Mouse (Mus musculus) hindbrain, embryonic 12.5 days (tissue): ENCODE measurements around the gene Vdac1. TPM values are rescaled to one million over a fixed set of nuclear protein-coding genes. Genes with fewer than 3 reads are reported as not detected.

ENCODE experiments used
- ATAC-seq: fragments of 200-750 bp; cut with Nextera tagmentation; 2 replicates; pipeline ENCODE4 v1.8.0; 2017; ENCODE audit warnings: moderate TSS enrichment; ENCODE audit not compliant: low FRiP score
- H3K27ac ChIP-seq: fragments of 300-500 bp; sonication (generic); 2 replicates; pipeline ENCODE4 v1.5.1; 2016; ENCODE audit warnings: mild to moderate bottlenecking
- H3K27me3 ChIP-seq: fragments of 300-500 bp; sonication (generic); 2 replicates; pipeline ENCODE4 v1.6.1; 2016; ENCODE audit warnings: mild to moderate bottlenecking
- H3K36me3 ChIP-seq: fragments of 300-500 bp; sonication (generic); 2 replicates; pipeline ENCODE4 v1.6.1; 2016; ENCODE audit warnings: mild to moderate bottlenecking
- H3K4me1 ChIP-seq: fragments of 300-500 bp; sonication (generic); 2 replicates; pipeline ENCODE4 v1.6.1; 2016
- H3K4me2 ChIP-seq: fragments of 300-500 bp; sonication (generic); replicated peaks from 2 replicates; pipeline ENCODE4 v1.6.1; 2016; ENCODE audit warnings: mild to moderate bottlenecking
- H3K4me3 ChIP-seq: fragments of 300-500 bp; sonication (generic); 2 replicates; pipeline ENCODE4 v1.5.1; 2016; ENCODE audit warnings: mild to moderate bottlenecking
- H3K9ac ChIP-seq: fragments of 300-500 bp; sonication (generic); 2 replicates; pipeline ENCODE4 v1.6.1; 2016; ENCODE audit warnings: mild to moderate bottlenecking, moderate library complexity
- H3K9me3 ChIP-seq: fragments of 300-500 bp; sonication (generic); replicated peaks from 2 replicates; pipeline ENCODE4 v1.6.1; 2016; ENCODE audit warnings: mild to moderate bottlenecking
- WGBS: fragments of 180-500 bp; shearing (Covaris S2); methylation state at CpG from one replicate; pipeline ENCODE4 v1.1.7; 2016; 5-methylcytosine and 5-hydroxymethylcytosine counted together
- polyA plus RNA-seq: library from polyadenylated mRNA; unstranded; fragments of >200 nt; fragmentation: Nextera tagmentation; extraction: Ambion mirVana; gene quantifications from 2 replicates; pipeline ENCODE4 v1.2.1, GENCODE M21; 2016

Gene Vdac1
- polyA plus RNA-seq, 1 experiment from 2014 or later: 233 TPM

- H3K9ac ChIP-seq: no peak overlapping the region
- H3K9me3 ChIP-seq: no peaks in the 10 kb centered on the region
- no peak overlapping the region for H3K27ac ChIP-seq
- H3K27me3 ChIP-seq: no peaks in the 10 kb centered on the region
- no peaks in the 10 kb centered on the region; the same call in 1 of the 2 replicates for H3K4me1 ChIP-seq
- no peak overlapping the region for H3K4me3 ChIP-seq
- H3K36me3 ChIP-seq: no peaks in the 10 kb centered on the region
- no peak overlapping the region for H3K4me2 ChIP-seq
- 77% methylated on average over 7 of the region's 7 CpGs for whole genome bisulfite sequencing
- ATAC-seq: no peak
These were observed 24.7 kb upstream of the Vdac1 start for GRCm38 (mm10) chr11:52335924-52336323.

- H3K9me3 ChIP-seq: no peaks in the 10 kb centered on the region
- no peak overlapping the region for H3K9ac ChIP-seq
- ATAC-seq: no peak
- no peak overlapping the region for H3K27ac ChIP-seq
- H3K27me3 ChIP-seq: no peaks in the 10 kb centered on the region
- H3K36me3 ChIP-seq: no peaks in the 10 kb centered on the region
- H3K4me3 ChIP-seq: no peak overlapping the region
- H3K4me1 ChIP-seq: no peaks in the 10 kb centered on the region; the same call in 1 of the 2 replicates
- 72% methylated on average over 10 of the region's 10 CpGs for WGBS
- H3K4me2 ChIP-seq: no peak overlapping the region
These were observed 22.9 kb upstream of the Vdac1 start for GRCm38 (mm10) chr11:52337651-52338295.

GRCm38 (mm10) chr11:52338351-52338750 lies 22.3 kb upstream of the Vdac1 start:
- H3K4me2 ChIP-seq: no peak overlapping the region
- H3K27ac ChIP-seq: no peak overlapping the region
- no peaks in the 10 kb centered on the region for H3K9me3 ChIP-seq
- no peaks in the 10 kb centered on the region for H3K27me3 ChIP-seq
- H3K36me3 ChIP-seq: no peaks in the 10 kb centered on the region
- 68% methylated on average over 3 of the region's 3 CpGs for WGBS
- H3K4me1 ChIP-seq: no peaks in the 10 kb centered on the region; the same call in 1 of the 2 replicates
- no peak overlapping the region for H3K9ac ChIP-seq
- no peak for ATAC-seq
- no peak overlapping the region for H3K4me3 ChIP-seq

GRCm38 (mm10) chr11:52339098-52339497 lies 21.6 kb upstream of the Vdac1 start:
- no peak overlapping the region for H3K9ac ChIP-seq
- H3K4me2 ChIP-seq: no peak overlapping the region
- no peaks in the 10 kb centered on the region; the same call in 1 of the 2 replicates for H3K4me1 ChIP-seq
- H3K4me3 ChIP-seq: no peak overlapping the region
- no peaks in the 10 kb centered on the region for H3K9me3 ChIP-seq
- no peaks in the 10 kb centered on the region for H3K36me3 ChIP-seq
- no peak overlapping the region for H3K27ac ChIP-seq
- no peaks in the 10 kb centered on the region for H3K27me3 ChIP-seq
- 96% methylated on average over 4 of the region's 4 CpGs for WGBS
- ATAC-seq: no peak

- Histone ChIP-seq H3K4me3 (no peak overlapping the region), H3K4me1 (no peaks in the 10 kb centered on the region; the same call in 1 of the 2 replicates), H3K36me3 (no peaks in the 10 kb centered on the region), H3K27me3 (no peaks in the 10 kb centered on the region), H3K9ac (no peak overlapping the region), H3K4me2 (no peak overlapping the region), H3K9me3 (no peaks in the 10 kb centered on the region), H3K27ac (no peak overlapping the region)
- WGBS: 93% methylated on average over 12 of the region's 12 CpGs
- no peak for ATAC-seq
These were observed 21.1 kb upstream of the Vdac1 start for GRCm38 (mm10) chr11:52339512-52339911.

- no peaks in the 10 kb centered on the region; the same call in 1 of the 2 replicates for H3K4me1 ChIP-seq
- no peak overlapping the region for H3K4me2 ChIP-seq
- no peak overlapping the region for H3K27ac ChIP-seq
- WGBS: 87% methylated on average over 12 of the region's 12 CpGs
- H3K36me3 ChIP-seq: no peaks in the 10 kb centered on the region
- no peaks in the 10 kb centered on the region for H3K9me3 ChIP-seq
- H3K4me3 ChIP-seq: no peak overlapping the region
- no peak overlapping the region for H3K9ac ChIP-seq
- no peak for ATAC-seq
- no peaks in the 10 kb centered on the region for H3K27me3 ChIP-seq
These were observed 20.4 kb upstream of the Vdac1 start for GRCm38 (mm10) chr11:52340123-52340864.

GRCm38 (mm10) chr11:52341001-52341400 lies 19.7 kb upstream of the Vdac1 start:
- Histone ChIP-seq H3K9me3 (no peaks in the 10 kb centered on the region), H3K4me2 (no peak overlapping the region), H3K36me3 (no peaks in the 10 kb centered on the region), H3K9ac (no peak overlapping the region), H3K4me1 (no peaks in the 10 kb centered on the region; the same call in 1 of the 2 replicates), H3K27ac (no peak overlapping the region), H3K4me3 (no peak overlapping the region), H3K27me3 (no peaks in the 10 kb centered on the region)
- 52% methylated on average over 9 of the region's 9 CpGs for WGBS
- ATAC-seq: no peak

- no peak for ATAC-seq
- no peaks in the 10 kb centered on the region; the same call in 1 of the 2 replicates for H3K4me1 ChIP-seq
- H3K27ac ChIP-seq: no peak overlapping the region
- no peaks in the 10 kb centered on the region for H3K27me3 ChIP-seq
- 62% methylated on average over 5 of the region's 5 CpGs for WGBS
- no peaks in the 10 kb centered on the region for H3K36me3 ChIP-seq
- no peak overlapping the region for H3K4me3 ChIP-seq
- no peak overlapping the region for H3K9ac ChIP-seq
- H3K9me3 ChIP-seq: no peaks in the 10 kb centered on the region
- no peak overlapping the region for H3K4me2 ChIP-seq
These were observed 19.2 kb upstream of the Vdac1 start for GRCm38 (mm10) chr11:52341476-52341875.

- Histone ChIP-seq H3K4me3 (no peak overlapping the region), H3K27ac (no peak overlapping the region), H3K9ac (no peak overlapping the region), H3K27me3 (no peaks in the 10 kb centered on the region), H3K9me3 (no peaks in the 10 kb centered on the region), H3K4me2 (no peak overlapping the region), H3K4me1 (no peaks in the 10 kb centered on the region; the same call in 1 of the 2 replicates), H3K36me3 (no peaks in the 10 kb centered on the region)
- no peak for ATAC-seq
- WGBS: 83% methylated on average over 4 of the region's 4 CpGs
These were observed 18.4 kb upstream of the Vdac1 start for GRCm38 (mm10) chr11:52342296-52342695.

GRCm38 (mm10) chr11:52343162-52343561 lies 17.5 kb upstream of the Vdac1 start:
- no peak for ATAC-seq
- WGBS: 3% methylated on average over 6 of the region's 6 CpGs

GRCm38 (mm10) chr11:52344991-52345777 lies 15.5 kb upstream of the Vdac1 start:
- Histone ChIP-seq H3K36me3 (no peaks in the 10 kb centered on the region), H3K9me3 (no peaks in the 10 kb centered on the region), H3K4me1 (no peaks in the 10 kb centered on the region), H3K27me3 (no peaks in the 10 kb centered on the region), H3K4me2 (no peak overlapping the region), H3K4me3 (no peak overlapping the region), H3K9ac (no peak overlapping the region), H3K27ac (no peak overlapping the region)
- no peak for ATAC-seq
- WGBS: 77% methylated on average over 12 of the region's 12 CpGs

More at GRCm38 (mm10) chr11:52343162-52343561, 17.5 kb upstream of the Vdac1 start:
- Histone ChIP-seq H3K4me3 (no peak overlapping the region), H3K9ac (no peak overlapping the region), H3K4me1 (no peaks in the 10 kb centered on the region), H3K27me3 (no peaks in the 10 kb centered on the region), H3K9me3 (no peaks in the 10 kb centered on the region), H3K4me2 (no peak overlapping the region), H3K27ac (no peak overlapping the region), H3K36me3 (no peaks in the 10 kb centered on the region)
